Mouse (Mus musculus): ENCODE measurements around the gene Tspan3.

GRCm38 (mm10) chr9:56097584-56098298 is 67.5 kb downstream of the Tspan3 start:
- TF ChIP-seq CTCF (conservative IDR thresholded peaks at IDR 0.05; ENCODE audit: insufficient read depth, insufficient read length, low read depth, low read length): no peak
- TF ChIP-seq POLR2A (IDR thresholded peaks at IDR 0.05; ENCODE audit: low read depth, low read length): no peak

Data from kidney, adult 2 months (tissue).